Mouse (Mus musculus) cerebellum, postnatal 4 days (tissue): ENCODE data around the gene Pigc.

Experiments
- DNase-seq, 2 experiments: peaks; one replicate each; pipeline ENCODE4 v3.0.0; 2022; ENCODE audit warnings: low spot score in 2 of 2, mixed read lengths in 1 of 2

The Pigc gene

DNA sequence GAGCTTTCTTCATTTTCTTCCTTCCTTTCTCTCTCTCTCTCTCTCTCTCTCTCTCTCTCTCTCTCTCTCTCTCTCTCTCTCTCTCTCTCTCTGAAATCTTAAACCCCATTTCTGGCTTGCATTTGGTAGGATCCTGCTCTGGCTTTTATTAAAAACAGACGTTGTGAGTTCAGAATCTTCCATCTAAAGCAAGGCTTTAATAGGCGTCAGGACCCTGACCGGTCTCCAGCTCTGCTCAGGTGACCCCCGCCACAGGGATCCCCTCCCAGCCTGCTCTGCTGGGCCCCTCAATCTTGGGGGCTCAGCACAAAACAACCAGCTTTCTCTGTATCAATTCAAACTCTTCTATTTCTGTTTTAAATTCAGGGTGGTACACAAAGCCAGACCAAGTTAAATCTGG lies 39.2 kb downstream of the Pigc start:
- DNase-seq: no peak

DNA sequence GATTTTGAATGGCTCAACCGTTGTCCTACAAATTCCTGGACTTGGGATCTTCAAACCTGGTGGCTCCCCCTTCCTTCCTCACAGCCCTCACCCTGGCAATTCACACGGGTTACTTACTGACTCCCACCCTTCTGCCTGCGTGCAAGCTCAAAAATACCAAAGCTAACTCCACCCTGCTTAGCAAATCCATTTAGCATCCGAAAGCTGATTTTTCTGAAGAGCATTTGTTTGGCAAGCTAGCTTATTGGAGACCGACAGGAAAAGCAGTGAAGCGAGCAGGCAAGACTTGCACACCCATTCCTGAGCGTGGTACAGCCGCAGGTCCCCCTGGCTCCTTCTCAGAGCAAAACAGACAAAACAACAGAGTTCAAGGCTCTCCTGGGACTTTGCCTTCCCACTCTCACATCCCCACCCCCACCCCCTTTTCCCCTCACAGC lies 39.7 kb downstream of the Pigc start:
- no peak for DNase-seq

DNA sequence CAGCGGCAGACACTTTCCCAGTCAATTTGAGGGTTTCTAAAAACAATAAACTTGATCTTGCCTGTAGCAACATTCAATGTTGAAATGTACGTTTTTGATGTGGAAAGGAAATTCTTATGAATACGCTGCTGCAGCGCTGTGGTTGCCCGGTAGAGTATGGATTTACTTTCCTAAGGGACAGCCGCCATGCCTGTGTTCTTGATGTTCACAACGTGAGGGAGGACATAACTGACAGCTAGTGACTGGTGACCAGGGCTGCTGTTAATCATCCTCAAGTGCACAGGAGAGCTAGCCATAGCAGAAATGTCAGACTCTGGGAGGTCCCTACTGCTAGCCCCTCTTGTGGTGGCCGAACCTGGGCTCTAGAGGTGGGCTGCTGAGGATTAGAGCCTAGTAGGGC lies 40.1 kb downstream of the Pigc start:
- DNase-seq: no peak

DNA sequence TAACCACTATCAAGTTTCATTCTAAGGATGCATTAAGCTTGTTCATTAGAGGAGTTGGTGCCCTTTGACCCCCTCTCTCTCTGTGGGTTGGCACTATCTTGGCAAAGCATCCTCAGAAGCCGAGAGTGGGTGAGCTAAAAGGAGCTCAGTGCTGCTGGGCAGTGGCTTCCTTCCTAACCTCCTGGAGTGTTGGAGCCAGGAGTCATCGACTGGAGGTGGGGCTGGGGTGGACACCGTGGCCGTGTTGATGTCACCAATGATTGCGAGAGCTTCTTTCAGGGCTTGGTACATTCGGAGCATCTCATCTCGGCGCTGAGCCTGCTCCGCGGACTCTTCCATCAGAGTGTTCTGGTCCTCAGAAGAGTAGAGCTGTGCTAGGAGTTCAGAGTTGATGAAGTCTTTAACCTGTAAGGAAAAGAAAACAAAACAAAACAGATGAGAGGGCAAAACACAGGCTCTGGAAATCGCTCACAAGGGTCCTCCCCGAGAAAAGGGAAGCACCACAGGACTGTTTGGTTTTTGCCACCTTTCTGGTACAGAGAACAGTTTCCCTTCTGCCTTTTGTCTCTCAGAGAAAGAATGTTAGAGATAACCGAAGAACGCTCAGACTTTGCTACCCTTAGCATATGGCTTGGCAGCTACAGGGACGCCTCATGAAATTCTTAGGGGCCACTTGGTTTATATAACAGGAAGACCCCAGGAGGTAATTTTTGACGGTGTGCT lies 42.7 kb downstream of the Pigc start:
- no peak for DNase-seq

DNA sequence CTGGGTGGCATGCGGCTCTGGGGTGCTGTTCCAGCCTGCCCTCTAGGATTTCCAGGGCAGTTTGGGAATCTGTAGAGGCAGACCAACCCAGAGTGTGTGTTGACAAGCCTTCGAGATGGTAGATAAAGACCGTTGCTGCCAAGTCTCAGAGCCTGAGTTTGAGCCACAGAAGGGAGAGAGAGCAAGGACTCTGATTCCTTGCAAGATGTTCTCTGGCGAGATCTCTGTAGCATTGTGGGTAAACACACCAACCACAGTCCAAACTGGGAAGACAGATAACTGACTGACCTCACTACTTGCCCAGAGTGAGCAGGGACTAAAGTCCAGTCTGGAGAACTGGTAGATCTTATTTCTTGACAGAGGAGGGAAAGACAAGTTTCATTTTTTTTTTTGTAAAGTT lies 44.6 kb downstream of the Pigc start:
- no peak for DNase-seq

DNA sequence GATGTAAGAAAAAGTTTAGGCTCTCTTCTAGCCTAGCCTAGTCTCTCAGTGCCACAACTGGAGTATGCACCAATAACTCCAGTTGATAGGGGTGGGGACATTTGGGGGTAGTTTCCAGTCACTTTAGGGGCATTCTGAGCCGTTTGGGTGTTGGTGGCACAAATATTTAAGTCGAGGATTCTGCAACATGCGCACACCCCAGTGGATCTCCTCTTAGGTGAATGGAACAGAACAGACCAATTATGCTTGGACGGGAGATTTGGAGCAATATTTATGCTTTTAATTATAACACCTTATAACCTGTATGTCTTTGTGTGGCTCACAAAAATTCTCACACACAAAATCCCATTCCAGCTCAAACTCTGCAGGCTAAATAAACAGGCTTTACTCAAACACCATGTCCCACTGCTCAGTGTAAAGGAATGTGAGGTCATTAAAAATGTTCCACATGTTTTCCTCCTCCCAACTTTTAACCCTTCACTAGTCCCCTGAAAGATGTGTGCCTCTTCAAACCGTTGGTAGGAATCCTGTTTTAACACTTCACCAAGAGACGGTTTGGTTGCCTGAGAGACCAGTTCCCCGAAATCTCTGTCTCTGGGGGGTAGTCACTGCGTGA lies 46.4 kb downstream of the Pigc start:
- no peak for DNase-seq

DNA sequence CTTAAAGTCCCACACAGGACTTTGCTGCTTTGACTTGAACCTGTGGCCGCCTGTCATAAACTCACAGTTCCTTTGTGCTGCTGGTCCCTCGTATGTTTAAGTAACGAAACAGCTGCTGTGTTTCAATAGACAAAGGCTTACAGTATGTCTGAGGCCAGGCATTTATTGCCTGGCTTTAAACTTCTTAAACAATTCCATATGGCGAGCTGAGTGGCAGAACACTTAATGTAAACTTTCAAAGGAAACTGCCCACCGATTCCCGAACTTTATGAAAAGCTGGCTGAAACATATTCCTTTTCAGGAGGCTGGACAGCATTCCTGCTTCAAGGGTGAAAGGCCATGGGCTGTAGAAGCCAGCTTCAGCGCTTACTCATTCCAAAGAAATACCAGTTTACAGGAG lies 48.0 kb downstream of the Pigc start:
- DNase-seq: no peak

DNA sequence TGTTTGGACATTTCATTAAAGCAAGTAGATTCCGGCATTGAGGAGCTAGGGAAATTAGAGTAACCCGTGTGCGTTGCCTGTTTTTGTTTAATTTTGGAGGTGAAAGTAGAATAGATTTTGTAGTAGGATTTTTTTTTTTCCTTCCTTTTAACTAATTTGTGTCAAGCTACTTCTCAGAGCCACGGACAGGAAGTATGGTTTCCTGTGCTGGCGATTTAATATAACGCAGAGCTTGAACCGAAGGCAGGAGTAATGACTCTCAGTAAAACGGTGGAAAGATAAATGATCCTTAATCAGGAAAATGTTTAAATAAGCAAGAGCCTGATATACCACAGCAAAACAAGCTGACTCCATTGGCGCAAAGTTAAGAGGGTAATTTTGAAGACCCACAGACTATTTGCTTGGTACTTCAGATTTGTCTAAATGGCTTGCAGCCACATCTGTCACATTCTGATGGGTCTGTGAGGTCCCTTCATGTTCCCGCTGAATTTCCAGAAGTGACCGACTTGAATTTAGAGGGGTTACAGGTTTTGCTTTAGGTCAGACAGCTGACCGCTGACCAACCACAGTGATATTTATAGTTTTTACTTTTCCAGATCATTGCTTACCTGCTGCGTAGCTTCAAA lies 49.1 kb downstream of the Pigc start:
- no peak for DNase-seq

DNA sequence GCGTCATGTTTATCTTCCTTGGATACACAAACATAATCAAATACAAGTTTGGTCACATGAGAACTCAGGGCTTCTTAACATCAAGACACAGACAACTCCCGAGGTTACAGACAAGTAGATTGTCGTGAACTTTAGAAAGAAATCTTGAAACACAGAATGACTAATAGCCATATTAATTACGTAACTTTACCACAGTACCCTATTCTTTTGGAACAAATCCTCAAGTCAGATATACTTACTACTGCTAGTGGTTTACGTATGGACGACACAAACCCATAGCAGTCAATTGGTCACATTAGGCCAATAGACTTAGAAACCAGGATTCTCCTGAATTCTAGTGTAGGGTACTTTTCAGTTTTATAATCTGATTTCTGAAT lies 49.6 kb downstream of the Pigc start:
- DNase-seq: no peak

DNA sequence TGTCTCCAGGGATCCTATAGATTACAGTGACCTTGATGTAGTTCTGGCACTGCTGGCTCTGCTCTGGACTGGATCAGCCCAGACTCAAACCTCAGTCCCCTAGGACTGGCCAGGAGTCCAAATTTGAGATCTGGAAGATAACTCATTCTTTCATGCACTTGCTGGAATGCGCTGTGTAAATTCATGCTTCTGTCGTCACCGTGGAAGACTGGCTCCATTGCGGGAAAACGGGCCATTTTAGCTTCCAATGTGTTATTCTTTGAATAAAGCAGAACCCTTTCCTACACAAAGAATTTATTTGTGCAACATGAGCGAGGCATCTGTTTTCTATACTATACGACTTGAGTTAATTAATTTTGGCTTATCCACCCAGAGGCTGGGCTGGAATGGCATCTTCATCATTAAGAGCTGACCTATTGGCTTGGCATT lies 51.3 kb downstream of the Pigc start:
- DNase-seq: no peak

DNA sequence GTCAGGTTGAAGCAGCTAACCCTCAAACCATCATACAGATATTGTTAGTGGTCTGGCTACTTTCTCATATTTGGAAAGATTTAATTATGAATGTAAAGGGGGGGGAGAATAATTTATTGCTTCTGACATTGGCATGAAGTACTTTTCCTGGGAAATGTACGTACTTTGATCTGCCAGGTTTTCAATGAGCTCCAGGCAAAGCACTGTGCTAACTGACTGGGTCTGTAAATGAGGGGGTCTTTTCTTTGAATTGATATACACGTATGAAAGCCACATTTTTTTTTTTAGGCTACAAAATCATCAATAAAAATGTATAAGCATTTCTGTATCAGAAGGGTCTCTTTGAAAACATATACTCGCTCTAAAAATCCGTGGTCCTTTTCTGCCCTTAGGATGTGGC lies 51.8 kb downstream of the Pigc start:
- no peak for DNase-seq
